Mouse (Mus musculus) forebrain, postnatal 0 days (tissue): ENCODE measurements around the gene Gm17428. TPM values are rescaled to one million over a fixed set of nuclear protein-coding genes. Genes with fewer than 3 reads are reported as not detected.
"Not testable (repeated sequence)": the region's sequence is repeated elsewhere in the genome, so short reads cannot be mapped to it uniquely, and the experiment has no call there.

Experiments
- ATAC-seq: fragments of 200-750 bp; cut with Nextera tagmentation; 2 replicates; pipeline ENCODE4 v1.8.0; 2017; ENCODE audit warnings: mild to moderate bottlenecking, moderate library complexity
- DNase-seq: peaks from one replicate; pipeline ENCODE4 v3.0.0-alpha.2; 2015
- H3K27ac ChIP-seq: fragments of 300-500 bp; sonication (generic); 2 replicates; pipeline ENCODE4 v1.5.1; 2014; ENCODE audit warnings: low read depth, mild to moderate bottlenecking, antibody characterized with exemption, low read length, moderate library complexity, mixed read lengths
- H3K27me3 ChIP-seq: fragments of 300-500 bp; sonication (generic); 2 replicates; pipeline ENCODE4 v1.6.1; 2014; ENCODE audit warnings: mild to moderate bottlenecking, low read length, mixed read lengths; ENCODE audit not compliant: insufficient read depth
- H3K36me3 ChIP-seq: fragments of 300-500 bp; sonication (generic); 2 replicates; pipeline ENCODE4 v1.6.1; 2014; ENCODE audit warnings: mild to moderate bottlenecking, moderate library complexity; ENCODE audit not compliant: insufficient read depth
- H3K4me1 ChIP-seq: fragments of 300-500 bp; sonication (generic); 2 replicates; pipeline ENCODE4 v1.6.1; 2014; ENCODE audit warnings: antibody characterized with exemption; ENCODE audit not compliant: insufficient read depth
- H3K4me2 ChIP-seq: fragments of 300-500 bp; sonication (generic); 2 replicates; pipeline ENCODE4 v1.6.1; 2014; ENCODE audit warnings: low read depth, mild to moderate bottlenecking, moderate library complexity
- H3K4me3 ChIP-seq: fragments of 300-500 bp; sonication (generic); 2 replicates; pipeline ENCODE4 v1.5.1; 2014; ENCODE audit warnings: low read depth, low read length, mixed read lengths
- H3K9ac ChIP-seq: fragments of 300-500 bp; sonication (generic); 2 replicates; pipeline ENCODE4 v1.6.1; 2014; ENCODE audit warnings: mild to moderate bottlenecking
- H3K9me3 ChIP-seq: fragments of 300-500 bp; sonication (generic); 2 replicates; pipeline ENCODE4 v1.6.1; 2016; ENCODE audit warnings: low read length
- CTCF ChIP-seq: sonication (generic); IDR thresholded peaks from 2 replicates; pipeline ENCODE4 v1.5.1; 2016; ENCODE audit warnings: antibody characterized with exemption, control low read depth, low read depth
- WGBS: fragments of 180-500 bp; shearing (Covaris S2); extraction: QIAGEN DNeasy Blood & Tissue Kit; methylation state at CpG from one replicate; pipeline ENCODE4 v1.1.7; 2014; 5-methylcytosine and 5-hydroxymethylcytosine counted together
- polyA plus RNA-seq: library from polyadenylated mRNA; unstranded; fragments of >200 nt; fragmentation: Nextera tagmentation; extraction: Ambion mirVana; gene quantifications from 2 replicates; pipeline ENCODE4 v1.2.1, GENCODE M21; 2015
- total RNA-seq: library from RNA; depleted of rRNA; stranded (reverse); fragments of >200 nt; gene quantifications from 2 replicates; pipeline ENCODE4 v1.2.3, GENCODE M21; 2014

Gene Gm17428
- total and polyA plus RNA-seq, 2 experiments from 2014 or later: not detected

GRCm38 (mm10) chr14:54996793-54997192, 20.1 kb downstream of the Gm17428 start:
- H3K27me3 ChIP-seq: no peaks in the 10 kb centered on the region
- H3K4me1 ChIP-seq: peaks cover 25% of the 10 kb centered on the region
- no peaks in the 10 kb centered on the region for H3K9me3 ChIP-seq
- no peak for DNase-seq
- no peak for ATAC-seq
- H3K4me2 ChIP-seq: no peak overlapping the region
- H3K9ac ChIP-seq: no peak overlapping the region
- no peak for TF ChIP-seq CTCF
- H3K27ac ChIP-seq: 0 out of 2 replicates have a peak overlapping the region, but pooled peaks have one; percentile 2
- no peaks in the 10 kb centered on the region for H3K36me3 ChIP-seq
- no peak overlapping the region for H3K4me3 ChIP-seq
- WGBS: 47% methylated on average over 9 of the region's 9 CpGs

- Histone ChIP-seq H3K4me1 (peaks cover 25% of the 10 kb centered on the region), H3K27ac (0 out of 2 replicates have a peak overlapping the region, but pooled peaks have one; percentile 2), H3K27me3 (no peaks in the 10 kb centered on the region)
Measured at GRCm38 (mm10) chr14:54997297-54997696, 20.6 kb downstream of the Gm17428 start.

GRCm38 (mm10) chr14:54998680-54999079, 21.9 kb downstream of the Gm17428 start:
- Histone ChIP-seq H3K9ac (no peak overlapping the region), H3K4me3 (no peak overlapping the region), H3K27ac (no peak overlapping the region), H3K4me2 (no peak overlapping the region), H3K36me3 (no peaks in the 10 kb centered on the region), H3K9me3 (no peaks in the 10 kb centered on the region), H3K4me1 (peaks cover 25% of the 10 kb centered on the region), H3K27me3 (no peaks in the 10 kb centered on the region)
- ATAC-seq: no peak
- no peak for TF ChIP-seq CTCF
- no peak for DNase-seq

More at GRCm38 (mm10) chr14:54997297-54997696, 20.6 kb downstream of the Gm17428 start:
- DNase-seq (no peak), ATAC-seq (no peak)
- Histone ChIP-seq H3K36me3 (no peaks in the 10 kb centered on the region), H3K4me2 (no peak overlapping the region), H3K4me3 (no peak overlapping the region), H3K9me3 (no peaks in the 10 kb centered on the region), H3K9ac (no peak overlapping the region)
- no peak for TF ChIP-seq CTCF
- 40% methylated on average over 4 of the region's 4 CpGs for WGBS

GRCm38 (mm10) chr14:54999868-55000267, 23.1 kb downstream of the Gm17428 start:
- DNase-seq: peak; percentile 53
- not testable (repeated sequence) for H3K9ac ChIP-seq, H3K36me3 ChIP-seq, H3K27ac ChIP-seq, H3K27me3 ChIP-seq, H3K4me2 ChIP-seq, H3K9me3 ChIP-seq, ATAC-seq, H3K4me3 ChIP-seq
- peak; percentile 61 for TF ChIP-seq CTCF
- 66% methylated on average over 5 of the region's 5 CpGs for WGBS
- H3K4me1 ChIP-seq: peaks cover 19% of the 10 kb centered on the region

- no peak overlapping the region for H3K9ac ChIP-seq
- peaks cover 11% of the 10 kb centered on the region for H3K4me1 ChIP-seq
- DNase-seq: no peak
- no peaks in the 10 kb centered on the region for H3K9me3 ChIP-seq
- TF ChIP-seq CTCF: no peak
- H3K27ac ChIP-seq: no peak overlapping the region
- H3K4me3 ChIP-seq: no peak overlapping the region
- H3K36me3 ChIP-seq: no peaks in the 10 kb centered on the region
- no peak overlapping the region for H3K4me2 ChIP-seq
- 87% methylated on average over 6 of the region's 6 CpGs for WGBS
- no peaks in the 10 kb centered on the region for H3K27me3 ChIP-seq
- ATAC-seq: no peak
Measured at GRCm38 (mm10) chr14:55000814-55001213, 24.1 kb downstream of the Gm17428 start.

GRCm38 (mm10) chr14:55001446-55001845, 24.7 kb downstream of the Gm17428 start:
- WGBS: 100% methylated on average over 2 of the region's 2 CpGs
- Histone ChIP-seq H3K4me2 (no peak overlapping the region), H3K27ac (no peak overlapping the region), H3K9me3 (no peaks in the 10 kb centered on the region), H3K36me3 (no peaks in the 10 kb centered on the region), H3K4me3 (no peak overlapping the region), H3K4me1 (0 out of 2 replicates have a peak, but pooled peaks cover 4% of the 10 kb centered on the region), H3K27me3 (no peaks in the 10 kb centered on the region), H3K9ac (no peak overlapping the region)
- peak; percentile 19; the same call in 1 of the 2 replicates for TF ChIP-seq CTCF
- DNase-seq: no peak
- no peak for ATAC-seq

GRCm38 (mm10) chr14:55001938-55002686, 25.4 kb downstream of the Gm17428 start:
- Histone ChIP-seq H3K4me1 (0 out of 2 replicates have a peak, but pooled peaks cover 2% of the 10 kb centered on the region), H3K9ac (no peak overlapping the region), H3K4me2 (no peak overlapping the region), H3K27me3 (no peaks in the 10 kb centered on the region), H3K9me3 (no peaks in the 10 kb centered on the region), H3K36me3 (no peaks in the 10 kb centered on the region), H3K27ac (no peak overlapping the region), H3K4me3 (no peak overlapping the region)
- 50% methylated on average over 12 of the region's 12 CpGs for WGBS
- TF ChIP-seq CTCF: no peak
- ATAC-seq (no peak), DNase-seq (no peak)
